Mouse (Mus musculus) T-helper 1 cell (primary cell): ENCODE data around the gene Mpst.

Experiments
- in situ Hi-C: fragments of 300-600 bp; cut with MboI, MseI; formaldehyde crosslinking; loops from one replicate; pipeline ENCODE4 v1.15.1; 2025; ENCODE audit warnings: high pct_unique_total_duplicates

Mpst gene

GRCm38 (mm10) chr15:78406293-78406934 lies at the start of gene Mpst:
Gene Mpst (plus strand): TSS chr15:78406416.
- in situ Hi-C loops: no loop called here

GRCm38 (mm10) chr15:78365916-78366315 lies 40.3 kb upstream of the Mpst start:
- in situ Hi-C loops: no loop called here

- in situ Hi-C loops: no loop called here
These were observed 39.3 kb upstream of the Mpst start for GRCm38 (mm10) chr15:78366875-78367274.

- in situ Hi-C loops: no loop called here
These were observed 38.4 kb upstream of the Mpst start for GRCm38 (mm10) chr15:78367811-78368210.

GRCm38 (mm10) chr15:78368926-78369346 lies 37.3 kb upstream of the Mpst start:
- in situ Hi-C loops: no loop called here

- in situ Hi-C loops: no loop called here
These were observed 36.6 kb upstream of the Mpst start for GRCm38 (mm10) chr15:78369641-78370040.

- in situ Hi-C loops: no loop called here
These were observed 33.4 kb upstream of the Mpst start for GRCm38 (mm10) chr15:78372796-78373195.

GRCm38 (mm10) chr15:78374204-78374603 lies 32.0 kb upstream of the Mpst start:
- in situ Hi-C loops: no loop called here

GRCm38 (mm10) chr15:78377859-78378258 lies 28.4 kb upstream of the Mpst start:
- in situ Hi-C loops: no loop called here

GRCm38 (mm10) chr15:78378556-78378955 lies 27.7 kb upstream of the Mpst start:
- in situ Hi-C loops: no loop called here

- in situ Hi-C loops: no loop called here
These were observed 26.0 kb upstream of the Mpst start for GRCm38 (mm10) chr15:78380208-78380607.

GRCm38 (mm10) chr15:78380741-78381140 lies 25.5 kb upstream of the Mpst start:
- in situ Hi-C loops: no loop called here

GRCm38 (mm10) chr15:78382115-78382514 lies 24.1 kb upstream of the Mpst start:
- in situ Hi-C loops: no loop called here

- in situ Hi-C loops: no loop called here
These were observed 22.6 kb upstream of the Mpst start for GRCm38 (mm10) chr15:78383450-78384219.

GRCm38 (mm10) chr15:78384220-78385116 lies 21.7 kb upstream of the Mpst start:
- in situ Hi-C loops: no loop called here

GRCm38 (mm10) chr15:78385564-78385963 lies 20.7 kb upstream of the Mpst start:
- in situ Hi-C loops: no loop called here

- in situ Hi-C loops: no loop called here
These were observed 15.4 kb upstream of the Mpst start for GRCm38 (mm10) chr15:78390855-78391254.

GRCm38 (mm10) chr15:78395478-78395962 lies 10.7 kb upstream of the Mpst start, which contains the start of gene Tex33:
Gene Tex33 (minus strand): TSS chr15:78395912.
- in situ Hi-C loops: no loop called here

- in situ Hi-C loops: no loop called here
These were observed 4.9 kb upstream of the Mpst start for GRCm38 (mm10) chr15:78401345-78401744.

GRCm38 (mm10) chr15:78401921-78402320 lies 4.3 kb upstream of the Mpst start:
- in situ Hi-C loops: no loop called here

- in situ Hi-C loops: no loop called here
These were observed 3.8 kb upstream of the Mpst start for GRCm38 (mm10) chr15:78402423-78402822.

GRCm38 (mm10) chr15:78403301-78403741 lies 2.9 kb upstream of the Mpst start:
- in situ Hi-C loops: no loop called here
